Mouse (Mus musculus) gastrocnemius, postnatal 10 days (tissue): ENCODE measurements around the gene Cep131. TPM values are rescaled to one million over a fixed set of nuclear protein-coding genes. Genes with fewer than 3 reads are reported as not detected.

Experiments used
- DNase-seq: peaks from one replicate; pipeline ENCODE4 v3.0.0; 2021; ENCODE audit warnings: mixed read lengths
- total RNA-seq, 2 experiments: library from RNA; stranded (reverse); gene quantifications; 2 replicates each; pipeline ENCODE4 v1.2.3; 2021

Gene Cep131
- total RNA-seq, 2 experiments from 2014 or later, result 9.9 to 11.4 TPM

GRCm38 (mm10) chr11:120052274-120052673 lies 34.4 kb downstream of the Cep131 start:
- no peak for DNase-seq

DNA sequence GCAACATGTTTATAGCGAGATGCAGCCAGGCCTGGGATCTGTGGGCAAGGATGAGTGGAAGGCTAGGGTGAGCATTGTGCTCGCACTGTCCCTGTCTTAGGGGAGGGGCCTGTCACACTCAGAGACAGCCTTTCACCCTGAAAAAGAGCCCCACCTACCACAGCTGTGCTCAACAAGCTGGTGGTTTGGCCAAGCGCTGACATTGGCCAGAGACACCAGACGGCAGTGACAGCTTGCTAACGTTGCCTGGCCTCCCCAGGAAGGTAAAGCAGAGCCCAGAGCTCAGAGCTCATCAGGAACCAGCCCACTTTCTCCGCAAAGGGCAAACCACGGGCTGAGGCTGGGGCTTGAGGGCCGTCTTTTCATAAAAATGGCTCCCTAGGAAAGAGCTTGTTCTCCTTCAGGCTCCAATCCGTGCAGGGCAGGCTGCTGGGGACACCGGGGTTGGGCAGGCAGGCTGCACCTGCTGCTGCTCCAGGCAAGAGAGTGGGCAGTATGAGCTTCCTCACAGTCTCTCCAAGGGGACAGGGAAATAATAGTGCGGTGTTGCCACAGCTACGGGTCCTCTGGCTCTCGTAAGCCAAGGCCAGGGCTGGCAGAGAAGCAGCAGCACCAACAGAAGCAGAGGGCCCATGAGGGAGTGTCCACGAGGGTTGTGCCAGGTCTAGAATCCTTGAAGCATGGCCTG lies 35.4 kb downstream of the Cep131 start:
- no peak for DNase-seq

GRCm38 (mm10) chr11:120049067-120049466 lies 37.6 kb downstream of the Cep131 start:
- no peak for DNase-seq

GRCm38 (mm10) chr11:120048252-120048556 lies 38.4 kb downstream of the Cep131 start:
- no peak for DNase-seq

GRCm38 (mm10) chr11:120047531-120048251 lies 38.9 kb downstream of the Cep131 start:
- DNase-seq, result no peak

GRCm38 (mm10) chr11:120046553-120047191 lies 40.0 kb downstream of the Cep131 start, which contains the start of gene Aatk:
Gene Aatk (minus strand): TSS chr11:120047167.
- DNase-seq, result peak; percentile 42

DNA sequence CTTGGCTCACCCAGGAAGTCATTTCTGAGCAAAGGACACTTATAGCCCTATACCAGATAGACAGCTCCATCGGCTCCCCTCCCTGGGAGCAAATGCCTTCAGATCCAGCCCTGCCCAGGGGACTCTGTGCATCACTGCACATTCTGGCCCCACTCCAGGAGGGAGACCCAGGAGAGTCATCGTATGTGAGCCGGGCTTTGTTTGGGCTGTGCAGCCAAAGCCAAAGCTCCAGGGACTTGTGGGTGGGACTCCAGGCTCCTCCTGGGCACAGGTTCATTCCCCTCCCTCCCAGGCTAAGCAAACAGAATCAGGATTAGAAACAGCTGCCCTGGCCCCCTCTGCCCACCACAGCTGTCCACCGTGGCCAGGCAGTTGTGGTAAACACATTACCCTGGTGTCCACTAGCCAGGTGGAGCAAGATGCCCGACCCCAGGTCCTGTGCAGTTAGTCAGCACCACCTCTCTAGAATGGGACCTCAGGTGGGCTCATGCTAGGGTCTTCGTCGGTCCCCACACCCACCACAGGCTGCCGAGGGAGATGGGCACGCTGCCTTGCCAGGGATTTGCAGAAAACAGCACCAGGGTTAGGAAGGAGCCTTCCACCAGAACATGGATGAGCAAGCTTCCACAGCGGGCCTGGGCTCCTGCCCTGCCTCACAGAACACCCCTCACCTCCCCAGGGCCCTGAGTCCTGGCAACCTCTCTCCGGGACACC lies 40.6 kb downstream of the Cep131 start:
- peak; percentile 43 for DNase-seq

DNA sequence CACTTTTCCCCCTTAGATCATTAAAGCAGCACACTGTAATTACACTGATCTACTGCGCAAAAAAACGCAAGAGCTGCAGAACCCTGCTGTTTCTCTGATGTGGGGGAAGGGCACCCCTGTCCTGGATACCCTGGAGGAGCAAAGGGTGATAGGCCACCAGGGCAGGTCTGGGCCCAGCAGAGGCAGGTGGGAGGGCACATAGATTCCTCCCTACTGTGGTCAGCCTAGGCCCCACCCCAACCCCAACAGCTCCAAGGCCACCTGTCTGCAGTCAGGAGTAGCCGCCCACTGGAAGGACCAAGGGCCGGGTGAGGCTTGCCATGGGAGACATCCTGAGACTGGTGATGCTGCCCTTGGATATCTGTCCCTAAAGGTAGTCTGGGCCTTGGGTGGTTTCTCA lies 41.3 kb downstream of the Cep131 start:
- DNase-seq, result no peak

DNA sequence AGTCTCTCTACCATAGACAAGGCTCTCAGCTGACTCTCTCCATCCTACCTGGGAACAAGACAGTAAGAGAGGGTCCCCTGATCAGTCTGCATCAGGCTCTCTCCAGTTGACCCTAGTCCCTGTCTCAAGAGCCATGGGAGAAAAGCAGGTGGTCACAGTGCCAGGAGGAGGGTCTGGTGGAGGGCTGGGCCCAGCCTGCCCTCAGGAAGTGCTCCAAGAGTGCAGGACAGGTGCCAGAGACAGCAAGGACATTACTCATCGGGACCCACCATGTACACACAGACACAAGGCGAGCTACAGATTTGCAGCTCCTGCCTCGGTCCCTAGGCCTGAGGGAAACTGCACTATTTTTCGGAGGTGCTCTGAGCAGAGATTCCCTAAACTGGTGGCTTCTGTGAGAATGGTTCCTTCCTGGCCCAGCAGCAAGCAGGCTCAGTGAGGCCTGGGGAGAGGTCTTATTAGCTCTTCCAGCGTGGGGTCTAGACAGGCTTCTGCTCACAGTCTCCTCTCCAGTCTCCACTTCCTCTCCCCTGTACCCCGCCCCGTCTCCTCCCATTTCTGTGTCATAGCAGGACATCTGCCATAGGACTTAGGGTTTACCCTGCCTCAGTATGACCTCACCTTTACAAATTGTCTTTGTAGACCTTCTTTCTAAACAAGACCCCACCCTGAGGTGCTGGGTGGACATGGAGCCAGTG lies 44.3 kb downstream of the Cep131 start:
- DNase-seq, result no peak

DNA sequence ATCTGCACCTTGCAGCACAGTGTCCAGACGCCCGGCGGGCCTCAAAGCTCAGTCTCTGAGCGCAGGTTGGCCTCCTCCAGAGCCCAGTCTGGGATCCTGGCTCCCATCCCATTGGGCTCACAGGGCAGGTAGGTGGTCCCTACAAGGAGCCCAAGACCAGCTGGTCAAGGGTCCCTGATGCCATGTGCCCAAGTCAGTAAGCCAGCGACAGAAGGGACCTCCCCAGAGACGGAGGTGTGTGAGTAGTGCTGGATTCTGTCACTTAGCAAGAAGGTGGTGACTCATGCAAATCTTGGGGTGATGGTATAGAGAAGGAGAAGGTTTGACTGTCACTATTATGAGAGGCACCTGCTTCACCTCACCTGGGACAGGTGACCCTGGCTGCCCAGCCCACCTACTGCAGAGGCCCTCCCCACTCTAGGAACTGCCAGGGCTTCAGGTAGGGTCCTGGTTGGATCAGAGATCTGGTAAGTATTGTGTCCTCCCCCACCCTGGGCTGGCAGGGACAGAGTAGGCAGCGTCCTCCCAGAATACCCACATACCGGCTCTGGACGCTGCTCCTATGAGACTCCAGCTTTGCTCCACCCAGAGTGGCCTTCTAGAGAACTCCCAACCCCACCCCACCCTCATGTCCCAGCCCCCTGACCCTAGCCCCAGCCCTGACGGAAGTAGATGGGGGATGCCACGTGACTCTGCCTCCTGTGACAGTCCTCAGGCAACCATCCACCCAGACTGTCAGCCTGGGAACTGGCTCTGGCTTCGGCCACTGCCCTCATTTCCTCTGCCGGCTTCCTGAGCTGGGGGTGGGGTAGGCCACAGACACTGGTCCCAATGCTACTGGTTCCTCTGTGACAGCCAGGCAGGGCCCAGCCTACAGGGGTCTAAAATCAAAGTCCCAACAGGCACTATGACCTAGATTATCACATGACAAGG lies 45.2 kb downstream of the Cep131 start:
- DNase-seq, result no peak

DNA sequence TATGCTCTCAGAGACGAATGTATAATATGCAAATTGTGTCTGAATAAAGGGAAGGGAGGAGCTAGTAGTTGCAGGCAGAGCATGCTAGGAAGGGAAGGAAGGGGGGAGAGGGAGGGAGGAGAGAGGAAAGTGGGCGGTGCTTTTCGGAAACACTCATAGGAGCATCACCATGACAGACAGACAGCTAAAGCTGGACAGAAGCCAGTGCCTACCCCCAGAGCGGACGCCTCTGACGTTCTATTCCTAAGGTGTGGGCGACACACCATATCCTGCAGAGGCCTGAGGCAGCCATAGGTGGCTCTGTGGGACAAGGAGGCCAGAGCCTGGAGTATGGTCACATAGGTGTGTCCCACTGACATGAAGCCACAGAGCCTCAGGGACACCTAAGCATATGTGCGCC lies 46.2 kb downstream of the Cep131 start:
- no peak for DNase-seq

DNA sequence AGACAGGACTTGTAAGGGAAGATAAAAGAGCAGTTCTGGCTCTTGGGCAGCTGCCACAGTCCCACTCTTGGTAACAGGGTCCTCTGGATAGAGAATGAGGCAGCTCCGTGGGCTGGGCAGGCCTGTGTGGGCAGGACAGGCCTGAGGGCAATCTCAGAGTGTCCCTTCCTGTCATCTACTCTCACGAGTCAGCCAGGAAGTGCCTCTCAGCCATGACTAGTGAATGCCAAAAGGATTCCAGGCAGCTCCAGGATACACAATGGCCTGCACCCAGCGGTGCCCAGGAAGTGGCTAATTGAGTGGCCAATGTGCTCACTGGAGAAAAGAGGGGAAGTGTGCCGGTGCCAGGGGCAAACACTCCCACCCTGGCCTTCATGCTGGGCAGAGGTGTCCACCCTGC lies 47.0 kb downstream of the Cep131 start:
- DNase-seq, result no peak

DNA sequence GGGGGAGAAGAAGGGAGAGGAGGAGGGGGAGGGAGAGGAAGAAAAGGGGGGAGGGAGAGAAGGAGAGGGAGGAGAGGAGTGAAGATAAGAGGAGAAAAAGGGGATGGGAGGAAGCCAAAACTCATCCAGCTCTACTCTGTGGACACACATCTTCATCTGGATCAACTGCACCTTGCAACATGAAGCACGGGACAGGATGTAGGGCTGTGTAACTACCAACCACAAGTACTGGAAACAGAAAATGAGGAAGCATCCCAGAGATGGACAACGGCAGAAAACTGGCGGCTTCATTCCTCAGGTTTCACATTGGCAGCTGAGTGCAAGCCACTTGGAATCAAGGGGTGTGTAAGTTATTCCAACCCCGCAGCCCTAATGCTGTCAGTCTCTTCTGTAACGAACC lies 51.9 kb downstream of the Cep131 start:
- no peak for DNase-seq

GRCm38 (mm10) chr11:120034306-120034705 lies 52.3 kb downstream of the Cep131 start:
- no peak for DNase-seq

DNA sequence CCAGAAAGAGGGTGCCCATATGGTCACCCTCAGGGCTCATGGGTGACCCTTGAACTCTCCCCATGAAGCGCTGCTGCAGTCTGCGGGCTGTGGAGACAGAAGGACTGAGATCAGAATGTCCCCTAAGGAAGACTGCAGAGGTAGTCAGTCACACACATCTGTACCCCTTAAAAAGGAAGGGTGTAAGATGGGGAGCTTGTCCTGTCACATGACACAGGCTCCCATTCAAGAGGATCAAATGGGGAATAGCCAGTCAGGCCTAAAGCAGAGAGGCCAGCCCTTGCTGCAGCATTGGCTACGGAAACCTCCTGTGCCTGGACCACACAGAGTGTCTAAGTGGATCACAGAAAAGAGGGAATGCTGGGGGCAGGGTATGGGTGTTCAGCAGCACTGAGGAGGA lies 53.2 kb downstream of the Cep131 start:
- DNase-seq, result no peak

- DNase-seq, result no peak
Measured at GRCm38 (mm10) chr11:120032052-120032451, 54.6 kb downstream of the Cep131 start.

DNA sequence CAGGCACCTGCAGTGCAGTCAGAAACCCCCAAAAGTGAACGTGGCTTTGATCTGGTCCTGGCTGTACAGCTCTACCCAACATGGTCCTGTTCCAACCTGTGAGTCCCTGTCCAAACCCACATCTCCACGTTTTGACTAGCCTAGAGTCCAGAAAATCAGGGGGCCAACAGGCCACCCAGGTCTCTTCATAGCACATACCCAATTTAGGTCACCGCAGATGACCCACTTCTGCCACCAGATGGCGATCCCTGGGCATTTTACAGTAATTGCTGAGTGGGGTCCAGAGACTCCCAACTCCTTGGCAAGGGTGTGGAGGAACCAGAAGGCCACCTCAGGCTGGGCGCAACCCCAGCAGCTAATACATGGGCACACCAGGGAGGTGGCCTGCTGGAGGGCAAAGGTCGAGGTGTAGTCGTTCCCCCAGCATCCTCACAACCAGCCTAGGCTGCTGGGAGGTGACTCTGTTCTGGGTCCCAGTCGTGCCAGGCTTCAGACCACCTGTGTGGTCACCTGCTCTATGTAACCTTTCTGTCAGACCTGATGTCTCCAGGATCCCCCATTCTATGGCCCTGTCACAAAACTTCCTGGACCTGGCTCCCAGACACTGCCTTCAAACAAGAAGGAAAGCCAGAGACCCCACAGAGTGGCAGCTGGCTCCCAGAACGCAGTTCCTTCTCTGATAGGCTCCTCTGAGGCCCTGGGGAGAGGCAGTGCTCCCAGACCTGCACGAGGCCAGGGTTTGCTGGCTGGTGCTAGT lies 56.3 kb downstream of the Cep131 start:
- DNase-seq, result no peak

GRCm38 (mm10) chr11:120029431-120030144 lies 57.0 kb downstream of the Cep131 start:
- no peak for DNase-seq

- DNase-seq, result no peak
Measured at GRCm38 (mm10) chr11:120028319-120029092, 58.1 kb downstream of the Cep131 start.
